ENCODE assay signal across 24 mouse cellular contexts in genomic region chr19:55582896-55583653, GRCm38 (mm10).
A peak's percentile ranks its signal among the peaks of the same experiment; 100 is the strongest.
DNase-seq lines count a peak whose midpoint lies in the region; ATAC-seq and TF ChIP-seq lines count a peak whose summit lies in the region.
"Had no signal": no experiment of that assay in that cellular context is flagged by ENCODE, and none has a peak within 500 bp of the region (broad histone marks: within the 10 kb centered on the region; RNA-seq: fewer than 3 reads in every experiment).

No protein-coding gene starts in this region.

- H3K27me3 ChIP-seq in lung, embryonic 14.5 days (ENCODE audit: insufficient read depth, low read length), result no peaks in the 10 kb centered on the region
- H3K27me3 ChIP-seq in lung, postnatal 0 days (replicated peaks; ENCODE audit: insufficient read depth, low read length), result no peaks in the 10 kb centered on the region
- H3K27me3 ChIP-seq in stomach, embryonic 14.5 days (ENCODE audit: control insufficient read depth, insufficient read depth, low read length), result no peaks in the 10 kb centered on the region
- H3K27me3 ChIP-seq in stomach, postnatal 0 days (ENCODE audit: control insufficient read depth, insufficient read depth, low read length), result no peaks in the 10 kb centered on the region
- H3K27me3 ChIP-seq: Patski had no signal

- no peak overlapping the region for H3K27ac ChIP-seq in lung, embryonic 14.5 days (ENCODE audit: low read depth)
- no peak overlapping the region for H3K27ac ChIP-seq in lung, postnatal 0 days (ENCODE audit: low read length)
- peak overlapping the region; percentile 21; the same call in 1 of the 2 replicates for H3K27ac ChIP-seq in stomach, embryonic 14.5 days (ENCODE audit: low read length)
- 0 out of 2 replicates have a peak overlapping the region, but pooled peaks have one; percentile 4 for H3K27ac ChIP-seq in stomach, postnatal 0 days (replicated peaks)
- H3K27ac ChIP-seq: forebrain, embryonic 10.5 days; gastrocnemius, adult 2 months; hindbrain, embryonic 10.5 days; hindbrain, embryonic 13.5 days had no signal

- no peaks in the 10 kb centered on the region for H3K36me3 ChIP-seq in lung, embryonic 14.5 days (ENCODE audit: insufficient read depth)
- H3K36me3 ChIP-seq in lung, postnatal 0 days (ENCODE audit: insufficient read depth, low read length), result no peaks in the 10 kb centered on the region
- H3K36me3 ChIP-seq in stomach, embryonic 14.5 days (ENCODE audit: control insufficient read depth, insufficient read depth, low read length), result no peaks in the 10 kb centered on the region
- no peaks in the 10 kb centered on the region for H3K36me3 ChIP-seq in stomach, postnatal 0 days (ENCODE audit: control insufficient read depth, insufficient read depth, low read length)
- H3K36me3 ChIP-seq: forebrain, embryonic 10.5 days; hindbrain, embryonic 10.5 days; hindbrain, embryonic 13.5 days had no signal

- H3K4me2 ChIP-seq in lung, embryonic 14.5 days, result no peak overlapping the region
- H3K4me2 ChIP-seq in lung, postnatal 0 days (replicated peaks; ENCODE audit: low read depth, low read length), result no peak overlapping the region
- H3K4me2 ChIP-seq in stomach, embryonic 14.5 days (replicated peaks; ENCODE audit: low read depth, low read length), result no peak overlapping the region
- no peak overlapping the region for H3K4me2 ChIP-seq in stomach, postnatal 0 days (replicated peaks; ENCODE audit: low read depth)
- H3K4me2 ChIP-seq: heart, embryonic 11.5 days; hindbrain, embryonic 13.5 days had no signal

- H3K4me3 ChIP-seq in lung, embryonic 14.5 days (ENCODE audit: low read depth, low read length), result no peak overlapping the region
- H3K4me3 ChIP-seq in lung, postnatal 0 days (ENCODE audit: low read depth, low read length), result no peak overlapping the region
- no peak overlapping the region for H3K4me3 ChIP-seq in stomach, embryonic 14.5 days (ENCODE audit: low read depth, low read length)
- H3K4me3 ChIP-seq in stomach, postnatal 0 days (ENCODE audit: low read depth, low read length), result no peak overlapping the region
- H3K4me3 ChIP-seq: forebrain, embryonic 10.5 days; gastrocnemius, adult 2 months; hindbrain, embryonic 10.5 days; hindbrain, embryonic 13.5 days had no signal

- H3K9ac ChIP-seq in lung, embryonic 14.5 days, result no peak overlapping the region
- H3K9ac ChIP-seq in lung, postnatal 0 days (replicated peaks; ENCODE audit: low read depth), result no peak overlapping the region
- no peak overlapping the region for H3K9ac ChIP-seq in stomach, embryonic 14.5 days (replicated peaks; ENCODE audit: low read depth, low read length)
- H3K9ac ChIP-seq in stomach, postnatal 0 days (ENCODE audit: low read length), result no peak overlapping the region
- H3K9ac ChIP-seq: forebrain, postnatal 0 days; hindbrain, embryonic 13.5 days had no signal

- no peak for ATAC-seq in lung, embryonic 14.5 days (ENCODE audit: insufficient read depth)
- ATAC-seq in lung, postnatal 0 days, result no peak
- no peak; the same call in 1 of the 2 replicates for ATAC-seq in stomach, embryonic 14.5 days (ENCODE audit: insufficient number of reproducible peaks, insufficient read depth, low FRiP score, low read depth)
- ATAC-seq in stomach, postnatal 0 days (ENCODE audit: low FRiP score, low TSS enrichment), result no peak
- ATAC-seq: forebrain, embryonic 14.5 days; forebrain, postnatal 0 days; hindbrain, embryonic 16.5 days; Patski had no signal

- no peak for TF ChIP-seq CTCF in lung, embryonic 14.5 days (IDR thresholded peaks at IDR 0.05; ENCODE audit: low read depth)
- no peak for TF ChIP-seq CTCF in lung, postnatal 0 days (IDR thresholded peaks at IDR 0.05)
- no peak for TF ChIP-seq CTCF in stomach, postnatal 0 days (IDR thresholded peaks at IDR 0.05; ENCODE audit: low read depth)

- peak; percentile 18 for DNase-seq in embryo, embryonic 10 days (ENCODE audit: low spot score)
- no peak for DNase-seq in embryo, embryonic 11 days
- DNase-seq in lung, embryonic 14.5 days, result peak; percentile 40
- DNase-seq in lung, postnatal 0 days (ENCODE audit: low spot score), result no peak
- DNase-seq in stomach, postnatal 0 days (ENCODE audit: low spot score), result no peak
- no peak for DNase-seq in thymus, postnatal 36 days
- DNase-seq in heart, postnatal 4 days, result no peak
- DNase-seq: adrenal gland, postnatal 10 days; adrenal gland, postnatal 36 days; cerebellum, adult 18-20 months; cerebellum, adult 9-11 months; cerebellum, postnatal 25 days; forebrain, postnatal 0 days; gastrocnemius, adult 2 months; gastrocnemius, postnatal 14 days; heart, adult 11 months had no signal

- 29% methylated on average over 14 of the region's 16 CpGs for WGBS in lung, embryonic 14.5 days
- 40% methylated on average over 13 of the region's 16 CpGs for WGBS in lung, postnatal 0 days
- 19% methylated on average over 13 of the region's 16 CpGs for WGBS in stomach, embryonic 14.5 days
- WGBS in stomach, postnatal 0 days, result 20% methylated on average over 16 of the region's 16 CpGs

- TF ChIP-seq EP300 in lung, postnatal 0 days (IDR thresholded peaks at IDR 0.05), result no peak
- TF ChIP-seq EP300 in stomach, postnatal 0 days (optimal IDR thresholded peaks at IDR 0.05), result no peak

- no peaks in the 10 kb centered on the region for H3K4me1 ChIP-seq in lung, embryonic 14.5 days (ENCODE audit: insufficient read depth)
- H3K4me1 ChIP-seq in lung, postnatal 0 days (ENCODE audit: insufficient read depth, low read depth, low read length), result no peaks in the 10 kb centered on the region
- peaks cover 12% of the 10 kb centered on the region for H3K4me1 ChIP-seq in stomach, embryonic 14.5 days (ENCODE audit: control insufficient read depth, insufficient read depth, low read length)
- 0 out of 2 replicates have a peak, but pooled peaks cover 5% of the 10 kb centered on the region for H3K4me1 ChIP-seq in stomach, postnatal 0 days (replicated peaks; ENCODE audit: control insufficient read depth, insufficient read depth)

- no peaks in the 10 kb centered on the region for H3K9me3 ChIP-seq in lung, embryonic 14.5 days (ENCODE audit: low read depth, low read length)
- no peaks in the 10 kb centered on the region for H3K9me3 ChIP-seq in lung, postnatal 0 days (ENCODE audit: low read length)
- no peaks in the 10 kb centered on the region for H3K9me3 ChIP-seq in stomach, embryonic 14.5 days (ENCODE audit: control insufficient read depth, low read depth, low read length)
- H3K9me3 ChIP-seq in stomach, postnatal 0 days (ENCODE audit: control insufficient read depth, low read length), result no peaks in the 10 kb centered on the region
- H3K9me3 ChIP-seq: forebrain, embryonic 10.5 days; hindbrain, embryonic 10.5 days; hindbrain, embryonic 13.5 days had no signal

Comparison
In these comparisons a context has a peak if more than half of its experiments do, and no peak if none do; other contexts are left out.
1. DNase-seq: peak in embryo, embryonic 10 days (single experiment) and lung, embryonic 14.5 days (single experiment); none in embryo, embryonic 11 days (single experiment), lung, postnatal 0 days (single experiment), stomach, postnatal 0 days (single experiment), thymus, postnatal 36 days (0 of 2) and heart, postnatal 4 days (single experiment).
2. H3K27ac ChIP-seq: peak in stomach, embryonic 14.5 days (single experiment) and stomach, postnatal 0 days (single experiment); none in lung, embryonic 14.5 days (single experiment) and lung, postnatal 0 days (single experiment).